Mouse (Mus musculus) embryonic fibroblast, embryonic 13.5 days (primary cell): Measurements from ENCODE around the gene Slc39a10. TPM values are rescaled to one million over a fixed set of nuclear protein-coding genes. Genes with fewer than 3 reads are reported as not detected.

Source experiments
- H3K27ac ChIP-seq: 2 replicates; pipeline ENCODE4 v1.5.1; 2012; ENCODE audit warnings: low read length, control low read depth, inconsistent platforms; ENCODE audit not compliant: insufficient read depth
- H3K4me1 ChIP-seq: 2 replicates; pipeline ENCODE4 v1.6.1; 2011; ENCODE audit warnings: low read length; ENCODE audit not compliant: control insufficient read depth, insufficient read depth
- H3K4me3 ChIP-seq: 2 replicates; pipeline ENCODE4 v1.5.1; 2011; ENCODE audit warnings: mild to moderate bottlenecking, control low read depth, low read length; ENCODE audit not compliant: insufficient read depth
- CTCF ChIP-seq: IDR thresholded peaks from 2 replicates; pipeline ENCODE4 v1.5.1; 2011; ENCODE audit warnings: mild to moderate bottlenecking, control low read depth, low read length, moderate library complexity, borderline replicate concordance; ENCODE audit not compliant: insufficient read depth
- POLR2A ChIP-seq: IDR thresholded peaks from 2 replicates; pipeline ENCODE4 v1.6.1; 2011; ENCODE audit warnings: low read depth, mild to moderate bottlenecking, control low read depth, low read length, moderate library complexity
- polyA plus RNA-seq: library from polyadenylated mRNA; stranded (reverse); fragments of >200 nt; gene quantifications from 2 replicates; pipeline ENCODE4 v1.2.4, GENCODE M21; 2011; ENCODE audit warnings: low read depth; ENCODE audit not compliant: missing spikeins, insufficient read length

The Slc39a10 gene
- polyA plus RNA-seq, 1 experiment = 29.3 TPM

GRCm38 (mm10) chr1:46852600-46853272 lies 39.9 kb downstream of the Slc39a10 start:
- peaks cover 9% of the 10 kb centered on the region; the same call in 1 of the 2 replicates for H3K4me1 ChIP-seq
- H3K4me3 ChIP-seq = peak overlapping the region; percentile 86
- TF ChIP-seq POLR2A = peak; percentile 62
- no peak for TF ChIP-seq CTCF
- H3K27ac ChIP-seq = peak overlapping the region; percentile 92

- no peak for TF ChIP-seq CTCF
- TF ChIP-seq POLR2A = no peak
- Histone ChIP-seq H3K4me3 (peak overlapping the region; percentile 86), H3K4me1 (peaks cover 9% of the 10 kb centered on the region; the same call in 1 of the 2 replicates), H3K27ac (peak overlapping the region; percentile 92)
Observed at GRCm38 (mm10) chr1:46852216-46852599, 40.4 kb downstream of the Slc39a10 start.

- TF ChIP-seq POLR2A (peak; percentile 42; the same call in 1 of the 2 replicates), CTCF (no peak)
- peak overlapping the region; percentile 23 for H3K4me3 ChIP-seq
Observed at GRCm38 (mm10) chr1:46851586-46851985, 41.1 kb downstream of the Slc39a10 start.

GRCm38 (mm10) chr1:46849758-46850157 lies 42.9 kb downstream of the Slc39a10 start:
- TF ChIP-seq POLR2A (no peak), CTCF (no peak)
- H3K4me3 ChIP-seq = no peak overlapping the region
- H3K27ac ChIP-seq = no peak overlapping the region
- peaks cover 8% of the 10 kb centered on the region; the same call in 1 of the 2 replicates for H3K4me1 ChIP-seq

More at GRCm38 (mm10) chr1:46851586-46851985, 41.1 kb downstream of the Slc39a10 start:
- Histone ChIP-seq H3K27ac (peak overlapping the region; percentile 78), H3K4me1 (peaks cover 9% of the 10 kb centered on the region; the same call in 1 of the 2 replicates)

GRCm38 (mm10) chr1:46845221-46845620 lies 47.4 kb downstream of the Slc39a10 start:
- H3K4me3 ChIP-seq = no peak overlapping the region
- H3K4me1 ChIP-seq = no peaks in the 10 kb centered on the region
- no peak overlapping the region for H3K27ac ChIP-seq
- TF ChIP-seq CTCF (no peak), POLR2A (no peak)

- no peaks in the 10 kb centered on the region for H3K4me1 ChIP-seq
- H3K4me3 ChIP-seq = no peak overlapping the region
- TF ChIP-seq CTCF (no peak), POLR2A (no peak)
- H3K27ac ChIP-seq = no peak overlapping the region
Observed at GRCm38 (mm10) chr1:46844281-46844680, 48.4 kb downstream of the Slc39a10 start.

- TF ChIP-seq CTCF (no peak), POLR2A (no peak)
- Histone ChIP-seq H3K4me3 (no peak overlapping the region), H3K4me1 (no peaks in the 10 kb centered on the region), H3K27ac (no peak overlapping the region)
Observed at GRCm38 (mm10) chr1:46843406-46843805, 49.2 kb downstream of the Slc39a10 start.

- H3K27ac ChIP-seq = no peak overlapping the region
- no peak overlapping the region for H3K4me3 ChIP-seq
- no peaks in the 10 kb centered on the region for H3K4me1 ChIP-seq
- TF ChIP-seq CTCF (no peak), POLR2A (no peak)
Observed at GRCm38 (mm10) chr1:46831927-46832326, 60.7 kb downstream of the Slc39a10 start.

- no peak overlapping the region for H3K27ac ChIP-seq
- H3K4me1 ChIP-seq = no peaks in the 10 kb centered on the region
- TF ChIP-seq POLR2A (no peak), CTCF (no peak)
- H3K4me3 ChIP-seq = no peak overlapping the region
Observed at GRCm38 (mm10) chr1:46830066-46830843, 62.4 kb downstream of the Slc39a10 start.
